Mouse (Mus musculus) T-helper 1 cell (primary cell): Measurements from ENCODE around the gene A4gnt.

ENCODE experiments used
- in situ Hi-C: fragments of 300-600 bp; cut with MboI, MseI; formaldehyde crosslinking; loops from one replicate; pipeline ENCODE4 v1.15.1; 2025; ENCODE audit warnings: high pct_unique_total_duplicates

The A4gnt gene

GRCm38 (mm10) chr9:99632264-99632663 is 20.0 kb downstream of the A4gnt start:
- in situ Hi-C loops: no loop called here

- in situ Hi-C loops: no loop called here
Measured at GRCm38 (mm10) chr9:99636776-99637175, 24.5 kb downstream of the A4gnt start.

- in situ Hi-C loops: no loop called here
Measured at GRCm38 (mm10) chr9:99637227-99637626, 24.9 kb downstream of the A4gnt start.

- in situ Hi-C loops: no loop called here
Measured at GRCm38 (mm10) chr9:99637736-99638135, 25.4 kb downstream of the A4gnt start.

- in situ Hi-C loops: no loop called here
Measured at GRCm38 (mm10) chr9:99639957-99640356, 27.7 kb downstream of the A4gnt start.

GRCm38 (mm10) chr9:99645416-99645815 is 33.1 kb downstream of the A4gnt start:
- in situ Hi-C loops: no loop called here

GRCm38 (mm10) chr9:99646102-99646501 is 33.8 kb downstream of the A4gnt start:
- in situ Hi-C loops: no loop called here

- in situ Hi-C loops: no loop called here
Measured at GRCm38 (mm10) chr9:99660756-99661155, 48.5 kb downstream of the A4gnt start.

GRCm38 (mm10) chr9:99661606-99662166 is 49.4 kb downstream of the A4gnt start:
- in situ Hi-C loops: no loop called here

GRCm38 (mm10) chr9:99662406-99662805 is 50.1 kb downstream of the A4gnt start:
- in situ Hi-C loops: no loop called here

GRCm38 (mm10) chr9:99662887-99663286 is 50.6 kb downstream of the A4gnt start:
- in situ Hi-C loops: no loop called here

- in situ Hi-C loops: loop anchor here (5.0 kb wide), 1 partner anchor 210 kb away; no protein-coding TSS in a partner anchor
Measured at GRCm38 (mm10) chr9:99667596-99667995, 55.3 kb downstream of the A4gnt start.

GRCm38 (mm10) chr9:99671603-99672002 is 59.3 kb downstream of the A4gnt start:
- in situ Hi-C loops: no loop called here
